In the genomic region with DNA sequence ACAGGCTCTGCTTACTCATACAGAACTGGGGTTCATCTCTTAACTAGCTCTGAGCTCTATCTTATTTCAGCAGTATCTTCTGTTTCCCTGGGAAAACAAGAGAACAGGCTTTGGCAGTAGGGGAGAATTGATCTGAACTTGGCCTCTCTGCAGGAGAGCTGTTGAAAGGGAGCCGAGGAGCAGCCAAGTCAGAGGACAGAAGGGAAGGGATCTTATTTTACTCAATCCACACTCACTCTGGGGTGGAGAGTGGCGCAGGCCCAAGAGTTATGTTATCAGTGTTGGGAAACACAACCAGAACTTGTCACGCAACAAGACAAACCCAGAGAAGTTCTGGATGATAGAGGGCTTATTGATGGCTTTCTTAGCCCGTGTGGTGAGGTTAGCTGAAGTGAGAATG, we compare ENCODE assay signal across 19 mouse cellular contexts.
A peak's percentile ranks its signal among the peaks of the same experiment; 100 is the strongest.
DNase-seq lines count a peak whose midpoint lies in the region; ATAC-seq lines count a peak whose summit lies in the region.
"Had no signal": no experiment of that assay in that cellular context is flagged by ENCODE, and none has a peak within 500 bp of the region (broad histone marks: within the 10 kb centered on the region; RNA-seq: fewer than 3 reads in every experiment).

No protein-coding gene starts in this region.

- H3K4me3 ChIP-seq in heart, embryonic 16.5 days (ENCODE audit: low read length), result no peak overlapping the region
- H3K4me3 ChIP-seq: embryonic facial prominence, embryonic 13.5 days; forebrain, embryonic 15.5 days; hindbrain, embryonic 13.5 days; kidney, embryonic 15.5 days; liver, embryonic 13.5 days; midbrain, embryonic 12.5 days; neural tube, embryonic 12.5 days had no signal

- peaks cover 9% of the 10 kb centered on the region for H3K4me1 ChIP-seq in heart, embryonic 16.5 days (ENCODE audit: control insufficient read depth, insufficient read depth, low read length)
- H3K4me1 ChIP-seq: forebrain, embryonic 15.5 days; liver, embryonic 13.5 days; midbrain, embryonic 12.5 days had no signal

- intact Hi-C loops in left cerebral cortex, postnatal 36 days (cut with DNase I), result no loop called here

- H3K36me3 ChIP-seq in heart, embryonic 16.5 days (ENCODE audit: control insufficient read depth, insufficient read depth), result no peaks in the 10 kb centered on the region
- H3K36me3 ChIP-seq: embryonic facial prominence, embryonic 13.5 days; forebrain, embryonic 15.5 days; hindbrain, embryonic 13.5 days; kidney, embryonic 15.5 days; liver, embryonic 13.5 days; midbrain, embryonic 12.5 days; neural tube, embryonic 12.5 days had no signal

- peak; percentile 56; the same call in 1 of the 2 replicates for ATAC-seq in heart, embryonic 16.5 days (replicated peaks; ENCODE audit: extremely low read depth, insufficient read depth, low FRiP score)
- ATAC-seq: forebrain, embryonic 15.5 days had no signal

- no peaks in the 10 kb centered on the region for H3K9me3 ChIP-seq in heart, embryonic 16.5 days (replicated peaks; ENCODE audit: control insufficient read depth, low read length)
- H3K9me3 ChIP-seq: embryonic facial prominence, embryonic 13.5 days; forebrain, embryonic 15.5 days; hindbrain, embryonic 13.5 days; kidney, embryonic 15.5 days; liver, embryonic 13.5 days; midbrain, embryonic 12.5 days; neural tube, embryonic 12.5 days had no signal

- no peak overlapping the region for H3K4me2 ChIP-seq in heart, embryonic 16.5 days (ENCODE audit: low read depth, low read length)
- H3K4me2 ChIP-seq: embryonic facial prominence, embryonic 13.5 days; forebrain, embryonic 15.5 days; hindbrain, embryonic 13.5 days; kidney, embryonic 15.5 days; liver, embryonic 13.5 days; midbrain, embryonic 12.5 days; neural tube, embryonic 12.5 days had no signal

- no peaks in the 10 kb centered on the region for H3K27me3 ChIP-seq in heart, embryonic 16.5 days (ENCODE audit: control insufficient read depth, insufficient read depth, low read length)
- H3K27me3 ChIP-seq: embryonic facial prominence, embryonic 13.5 days; forebrain, embryonic 15.5 days; liver, embryonic 13.5 days; neural tube, embryonic 12.5 days had no signal

- no peak overlapping the region for H3K9ac ChIP-seq in heart, embryonic 16.5 days (ENCODE audit: low read length)
- H3K9ac ChIP-seq: embryonic facial prominence, embryonic 13.5 days; forebrain, embryonic 15.5 days; hindbrain, embryonic 13.5 days; kidney, embryonic 15.5 days; liver, embryonic 13.5 days; midbrain, embryonic 12.5 days; neural tube, embryonic 12.5 days had no signal

- no peak overlapping the region for H3K27ac ChIP-seq in heart, embryonic 16.5 days (ENCODE audit: low read length)
- H3K27ac ChIP-seq: embryonic facial prominence, embryonic 13.5 days; forebrain, embryonic 15.5 days; hindbrain, embryonic 13.5 days; kidney, embryonic 15.5 days; liver, embryonic 13.5 days; midbrain, embryonic 12.5 days; neural tube, embryonic 12.5 days had no signal

- 38% methylated on average over 4 of the region's 4 CpGs for WGBS in heart, embryonic 16.5 days

- DNase-seq in adrenal gland, postnatal 14 days, result peak; percentile 56
- DNase-seq in adrenal gland, postnatal 4 days (ENCODE audit: low spot score in 2 of 2), result no peak
- peak; percentile 56 for DNase-seq in fibroblast of lung, adult 2 months (ENCODE audit: low read depth)
- peak; percentile 57 for DNase-seq in lung, postnatal 14 days
- DNase-seq in c-Kit-positive CD71-positive TER-119-positive erythroid progenitor cells, embryonic 14.5 days (ENCODE audit: low spot score), result no peak
- DNase-seq in left cerebral cortex, adult 11 months (ENCODE audit: low spot score), result no peak
- no peak for DNase-seq in left cerebral cortex, postnatal 36 days (ENCODE audit: low spot score in 2 of 2)
- DNase-seq: cerebellum, postnatal 10 days; layer of hippocampus, postnatal 36 days; liver, embryonic 13.5 days; right cerebral cortex, postnatal 14 days; thymus, postnatal 36 days had no signal

Comparison
In these comparisons a context has a peak if more than half of its experiments do, and no peak if none do; other contexts are left out.
1. DNase-seq: peak in adrenal gland, postnatal 14 days (single experiment), fibroblast of lung, adult 2 months (single experiment) and lung, postnatal 14 days (single experiment); none in adrenal gland, postnatal 4 days (0 of 2), c-Kit-positive CD71-positive TER-119-positive erythroid progenitor cells, embryonic 14.5 days (single experiment), left cerebral cortex, adult 11 months (single experiment) and left cerebral cortex, postnatal 36 days (0 of 2).